Mouse (Mus musculus): ENCODE measurements at regions not wholly inside any gene's neighbourhood (a gene's known extent, or its start where the extent isn't known, plus 50 kb on each side); places are given as distances from the start of the nearest gene placed in this dataset.

DNA sequence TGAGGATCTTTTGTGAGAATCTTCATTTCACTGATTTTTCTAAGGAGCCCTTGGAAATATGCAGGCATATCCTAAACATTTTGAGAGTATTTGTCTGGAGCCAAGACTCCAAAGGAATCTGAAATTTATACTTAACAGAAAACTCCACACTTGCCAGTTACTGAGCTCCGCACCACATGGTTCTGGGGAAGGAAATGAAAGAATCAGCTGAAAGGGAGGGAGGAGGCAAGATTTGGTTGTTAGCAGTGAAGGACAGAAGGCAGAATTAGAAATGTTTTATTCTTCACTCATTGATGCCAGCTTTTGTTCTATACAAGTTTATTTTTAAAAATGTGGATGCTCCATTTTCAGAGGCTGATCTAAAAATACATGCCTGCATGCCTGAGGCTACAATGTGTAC, 890.1 kb downstream of the Gsdmc2 start:
- no peak for TF ChIP-seq POLR2A (IDR thresholded peaks at IDR 0.05; ENCODE audit: low read depth, low read length)
- TF ChIP-seq MAX (IDR thresholded peaks at IDR 0.05; ENCODE audit: low read length) = no peak
- TF ChIP-seq CTCF (conservative IDR thresholded peaks at IDR 0.05 in 1 of 2, IDR thresholded peaks at IDR 0.05 in 1 of 2; ENCODE audit: low read depth in 2 of 2, low read length in 2 of 2) = no peak
- TF ChIP-seq JUND (conservative IDR thresholded peaks at IDR 0.05; ENCODE audit: low read depth, low read length) = no peak
- no peak for TF ChIP-seq E2F4 (IDR thresholded peaks at IDR 0.05; ENCODE audit: insufficient replicate concordance, low read depth, low read length)
- no peak for TF ChIP-seq SMC3 (IDR thresholded peaks at IDR 0.05; ENCODE audit: low read depth, low read length)
- no peak for TF ChIP-seq USF1 (IDR thresholded peaks at IDR 0.05; ENCODE audit: low read depth, low read length)
